ENCODE assay signal across 20 mouse cellular contexts in genomic region chr5:104345241-104345630, GRCm38 (mm10). TPM values are rescaled to one million over a fixed set of nuclear protein-coding genes. Genes with fewer than 3 reads are reported as not detected.
DNase-seq lines count a peak whose midpoint lies in the region; ATAC-seq lines count a peak whose summit lies in the region.
"Had no signal": no experiment of that assay in that cellular context is flagged by ENCODE, and none has a peak within 500 bp of the region (broad histone marks: within the 10 kb centered on the region; RNA-seq: fewer than 3 reads in every experiment).

No protein-coding gene starts in this region.

- H3K27ac ChIP-seq in heart, embryonic 12.5 days (ENCODE audit: poor library complexity, severe bottlenecking): no peak overlapping the region
- H3K27ac ChIP-seq in midbrain, embryonic 11.5 days (ENCODE audit: low read depth, low read length): no peak overlapping the region
- H3K27ac ChIP-seq in midbrain, embryonic 13.5 days: no peak overlapping the region
- no peak overlapping the region for H3K27ac ChIP-seq in forebrain, embryonic 16.5 days (ENCODE audit: low read length)
- H3K27ac ChIP-seq: forebrain, embryonic 10.5 days; hindbrain, postnatal 0 days; limb, embryonic 12.5 days; neural tube, embryonic 12.5 days had no signal

- H3K9ac ChIP-seq in heart, embryonic 12.5 days: no peak overlapping the region
- no peak overlapping the region for H3K9ac ChIP-seq in midbrain, embryonic 11.5 days (ENCODE audit: low read length)
- H3K9ac ChIP-seq in midbrain, embryonic 13.5 days (replicated peaks): no peak overlapping the region
- H3K9ac ChIP-seq in forebrain, embryonic 16.5 days (replicated peaks; ENCODE audit: low read depth, low read length): no peak overlapping the region
- H3K9ac ChIP-seq: limb, embryonic 12.5 days; liver, postnatal 0 days; neural tube, embryonic 12.5 days had no signal

- ATAC-seq in heart, embryonic 12.5 days (ENCODE audit: insufficient number of reproducible peaks, low FRiP score): no peak
- no peak for ATAC-seq in midbrain, embryonic 11.5 days (ENCODE audit: low FRiP score)
- ATAC-seq in midbrain, embryonic 13.5 days: no peak
- no peak for ATAC-seq in forebrain, embryonic 16.5 days
- ATAC-seq: hindbrain, postnatal 0 days; liver, postnatal 0 days had no signal

- no peak overlapping the region for H3K4me2 ChIP-seq in heart, embryonic 12.5 days
- H3K4me2 ChIP-seq in midbrain, embryonic 11.5 days: no peak overlapping the region
- no peak overlapping the region for H3K4me2 ChIP-seq in midbrain, embryonic 13.5 days (replicated peaks)
- no peak overlapping the region for H3K4me2 ChIP-seq in forebrain, embryonic 16.5 days (ENCODE audit: low read length)
- H3K4me2 ChIP-seq: limb, embryonic 12.5 days; neural tube, embryonic 12.5 days had no signal

- no peaks in the 10 kb centered on the region for H3K4me1 ChIP-seq in heart, embryonic 12.5 days (replicated peaks)
- no peaks in the 10 kb centered on the region for H3K4me1 ChIP-seq in midbrain, embryonic 11.5 days (ENCODE audit: control insufficient read depth, insufficient read depth, low read length)
- H3K4me1 ChIP-seq in midbrain, embryonic 13.5 days (replicated peaks): no peaks in the 10 kb centered on the region
- H3K4me1 ChIP-seq in forebrain, embryonic 16.5 days (replicated peaks; ENCODE audit: control insufficient read depth, insufficient read depth, low read length): no peaks in the 10 kb centered on the region
- H3K4me1 ChIP-seq: forebrain, embryonic 10.5 days; limb, embryonic 12.5 days; neural tube, embryonic 12.5 days had no signal

- peak; percentile 95 for DNase-seq in heart, adult 11 months
- DNase-seq in midbrain, embryonic 11.5 days (ENCODE audit: low spot score, missing footprints): peak; percentile 59
- peak; percentile 16 for DNase-seq in heart, postnatal 4 days
- peak; percentile 32 for DNase-seq in splenic B cell, adult 2 months (ENCODE audit: low read depth, low spot score)
- DNase-seq in gastrocnemius, postnatal 10 days: no peak
- DNase-seq: cerebellum, adult 9-11 months; layer of hippocampus, postnatal 36 days; liver, postnatal 0 days; right cerebral cortex, postnatal 25 days had no signal

- no peaks in the 10 kb centered on the region for H3K27me3 ChIP-seq in heart, embryonic 12.5 days (replicated peaks)
- no peaks in the 10 kb centered on the region for H3K27me3 ChIP-seq in midbrain, embryonic 11.5 days (ENCODE audit: control insufficient read depth, insufficient read depth, low read length)
- H3K27me3 ChIP-seq in midbrain, embryonic 13.5 days: no peaks in the 10 kb centered on the region
- no peaks in the 10 kb centered on the region; the same call in 1 of the 2 replicates for H3K27me3 ChIP-seq in splenic B cell, adult 2 months (ENCODE audit: control insufficient read depth, insufficient read depth, low read length, poor library complexity, severe bottlenecking)
- no peaks in the 10 kb centered on the region for H3K27me3 ChIP-seq in forebrain, embryonic 16.5 days (replicated peaks; ENCODE audit: control insufficient read depth, insufficient read depth, low read length)
- H3K27me3 ChIP-seq: limb, embryonic 12.5 days; neural tube, embryonic 12.5 days had no signal

- no peaks in the 10 kb centered on the region for H3K9me3 ChIP-seq in heart, embryonic 12.5 days (replicated peaks)
- H3K9me3 ChIP-seq in midbrain, embryonic 11.5 days (ENCODE audit: control insufficient read depth, low read length): no peaks in the 10 kb centered on the region
- no peaks in the 10 kb centered on the region for H3K9me3 ChIP-seq in midbrain, embryonic 13.5 days
- H3K9me3 ChIP-seq in forebrain, embryonic 16.5 days (ENCODE audit: control insufficient read depth, low read length): no peaks in the 10 kb centered on the region
- H3K9me3 ChIP-seq: forebrain, embryonic 10.5 days; limb, embryonic 12.5 days; megakaryocyte, embryonic 14.5 days; neural tube, embryonic 12.5 days had no signal

- H3K36me3 ChIP-seq in heart, embryonic 12.5 days: no peaks in the 10 kb centered on the region
- no peaks in the 10 kb centered on the region for H3K36me3 ChIP-seq in midbrain, embryonic 11.5 days (ENCODE audit: control insufficient read depth, insufficient read depth, low read length)
- no peaks in the 10 kb centered on the region for H3K36me3 ChIP-seq in midbrain, embryonic 13.5 days
- H3K36me3 ChIP-seq in splenic B cell, adult 2 months (ENCODE audit: control insufficient read depth, insufficient read depth, low read length, poor library complexity, severe bottlenecking): no peaks in the 10 kb centered on the region
- no peaks in the 10 kb centered on the region for H3K36me3 ChIP-seq in forebrain, embryonic 16.5 days (ENCODE audit: control insufficient read depth, insufficient read depth)
- H3K36me3 ChIP-seq: forebrain, embryonic 10.5 days; G1E; limb, embryonic 12.5 days; neural tube, embryonic 12.5 days had no signal

- WGBS in heart, embryonic 12.5 days: 76% methylated on average over 6 of the region's 6 CpGs
- WGBS in midbrain, embryonic 11.5 days: 88% methylated on average over 6 of the region's 6 CpGs
- WGBS in midbrain, embryonic 13.5 days: 84% methylated on average over 6 of the region's 6 CpGs
- WGBS in forebrain, embryonic 16.5 days: 81% methylated on average over 6 of the region's 6 CpGs

- H3K4me3 ChIP-seq in heart, embryonic 12.5 days: no peak overlapping the region
- H3K4me3 ChIP-seq in midbrain, embryonic 11.5 days (ENCODE audit: low read depth, low read length): no peak overlapping the region
- no peak overlapping the region for H3K4me3 ChIP-seq in midbrain, embryonic 13.5 days (replicated peaks)
- H3K4me3 ChIP-seq in forebrain, embryonic 16.5 days (replicated peaks; ENCODE audit: low read length): no peak overlapping the region
- H3K4me3 ChIP-seq: forebrain, embryonic 10.5 days; limb, embryonic 12.5 days; megakaryocyte, embryonic 14.5 days; neural tube, embryonic 12.5 days had no signal

RNA-seq across cellular contexts. Expression of gene Mepe, which starts 20.1 kb away (rescaled TPM):
- polyA plus RNA-seq in heart, embryonic 12.5 days (2016; fragmentation: Nextera tagmentation; extraction: Ambion mirVana): not detected in 2 replicates
- not detected in 2 replicates for polyA plus RNA-seq in midbrain, embryonic 11.5 days (2014; fragmentation: Nextera tagmentation; extraction: Ambion mirVana)
- polyA plus RNA-seq in midbrain, embryonic 13.5 days (2015; fragmentation: Nextera tagmentation; extraction: Ambion mirVana): not detected in 2 replicates
- not detected for total RNA-seq in heart, postnatal 4 days (2021)
- polyA plus RNA-seq in forebrain, embryonic 16.5 days (2015; fragmentation: Nextera tagmentation; extraction: Ambion mirVana): not detected in 2 replicates
- under 1 TPM in 1 of 2 experiments, not detected in 1; 0.45 TPM for total RNA-seq in gastrocnemius, postnatal 10 days (2021)
- total RNA-seq: adrenal gland, postnatal 36 days; G1E; hindbrain, postnatal 0 days; layer of hippocampus, postnatal 36 days had no signal
- polyA plus RNA-seq: forebrain, embryonic 10.5 days; G1E; gonadal fat pad, adult 2 months; hindbrain, postnatal 0 days; limb, embryonic 12.5 days; liver, postnatal 0 days; neural tube, embryonic 12.5 days had no signal

RNA-seq across cellular contexts. Expression of gene Ibsp, which starts 46.3 kb away (rescaled TPM):
- not detected in 2 replicates for polyA plus RNA-seq in heart, embryonic 12.5 days (2016; fragmentation: Nextera tagmentation; extraction: Ambion mirVana)
- not detected in 2 replicates for polyA plus RNA-seq in midbrain, embryonic 11.5 days (2014; fragmentation: Nextera tagmentation; extraction: Ambion mirVana)
- polyA plus RNA-seq in midbrain, embryonic 13.5 days (2015; fragmentation: Nextera tagmentation; extraction: Ambion mirVana): 0.12 TPM in 1 of 2 replicates, not detected in the other
- not detected for total RNA-seq in heart, postnatal 4 days (2021)
- 0.79 and 14.0 TPM in 2 replicates for polyA plus RNA-seq in forebrain, embryonic 16.5 days (2015; fragmentation: Nextera tagmentation; extraction: Ambion mirVana)
- total RNA-seq in gastrocnemius, postnatal 10 days (2021): 10 to 100 TPM in 1 of 2 experiments, not detected in 1; 77.3 TPM
- total RNA-seq: adrenal gland, postnatal 36 days had no signal
- polyA plus RNA-seq: forebrain, embryonic 10.5 days; G1E; gonadal fat pad, adult 2 months; limb, embryonic 12.5 days; liver, postnatal 0 days; neural tube, embryonic 12.5 days had no signal
